Comparison of ENCODE assay signal across 10 mouse cellular contexts in the genomic region with DNA sequence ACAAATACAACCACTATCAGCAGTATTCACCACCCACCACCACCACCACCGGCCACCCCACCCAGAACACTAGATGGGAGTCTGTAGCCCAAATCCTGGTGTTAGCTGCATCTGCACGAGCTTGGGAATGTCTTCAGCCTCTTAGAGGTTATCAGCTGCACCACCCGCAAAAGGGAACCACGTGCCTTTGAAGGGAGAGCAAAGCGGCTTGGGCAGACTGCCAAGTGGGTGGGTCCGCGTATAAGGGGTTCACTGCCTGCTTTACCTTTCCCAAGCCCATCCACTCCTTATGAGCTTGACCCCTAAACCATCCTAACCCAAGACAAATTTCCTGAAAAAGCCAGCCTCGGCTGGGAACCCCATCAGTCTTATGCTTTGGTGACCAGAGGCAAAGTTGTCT.
DNase-seq lines count a peak whose midpoint lies in the region; ATAC-seq lines count a peak whose summit lies in the region.
"Had no signal": no experiment of that assay in that cellular context is flagged by ENCODE, and none has a peak within 500 bp of the region (broad histone marks: within the 10 kb centered on the region; RNA-seq: fewer than 3 reads in every experiment).

No protein-coding gene starts in this region.

- H3K36me3 ChIP-seq in heart, embryonic 12.5 days: no peaks in the 10 kb centered on the region
- no peaks in the 10 kb centered on the region for H3K36me3 ChIP-seq in heart, embryonic 16.5 days (ENCODE audit: control insufficient read depth, insufficient read depth)
- H3K36me3 ChIP-seq: liver, embryonic 15.5 days; neural tube, embryonic 13.5 days had no signal

- ATAC-seq in heart, embryonic 12.5 days (ENCODE audit: insufficient number of reproducible peaks, low FRiP score): no peak
- no peak for ATAC-seq in heart, embryonic 16.5 days (replicated peaks; ENCODE audit: extremely low read depth, insufficient read depth, low FRiP score)

- H3K9me3 ChIP-seq in heart, embryonic 12.5 days (replicated peaks): no peaks in the 10 kb centered on the region
- H3K9me3 ChIP-seq in heart, embryonic 16.5 days (replicated peaks; ENCODE audit: control insufficient read depth, low read length): no peaks in the 10 kb centered on the region
- H3K9me3 ChIP-seq: liver, embryonic 15.5 days; neural tube, embryonic 13.5 days had no signal

- no peak overlapping the region for H3K9ac ChIP-seq in heart, embryonic 12.5 days
- no peak overlapping the region for H3K9ac ChIP-seq in heart, embryonic 16.5 days (ENCODE audit: low read length)
- H3K9ac ChIP-seq: liver, embryonic 15.5 days; neural tube, embryonic 13.5 days had no signal

- WGBS in heart, embryonic 12.5 days: 26% methylated on average over 8 of the region's 8 CpGs
- 25% methylated on average over 8 of the region's 8 CpGs for WGBS in heart, embryonic 16.5 days

- peak overlapping the region; percentile 18; the same call in 1 of the 2 replicates for H3K4me2 ChIP-seq in heart, embryonic 12.5 days
- peak overlapping the region; percentile 22 for H3K4me2 ChIP-seq in heart, embryonic 16.5 days (ENCODE audit: low read depth, low read length)
- H3K4me2 ChIP-seq: liver, embryonic 15.5 days; neural tube, embryonic 13.5 days had no signal

- H3K27me3 ChIP-seq in heart, embryonic 12.5 days (replicated peaks): no peaks in the 10 kb centered on the region
- H3K27me3 ChIP-seq in heart, embryonic 16.5 days (ENCODE audit: control insufficient read depth, insufficient read depth, low read length): no peaks in the 10 kb centered on the region
- H3K27me3 ChIP-seq: liver, embryonic 15.5 days; neural tube, embryonic 13.5 days had no signal

- H3K4me1 ChIP-seq in heart, embryonic 12.5 days (replicated peaks): peaks cover 6% of the 10 kb centered on the region
- peaks cover 4% of the 10 kb centered on the region; the same call in 1 of the 2 replicates for H3K4me1 ChIP-seq in heart, embryonic 16.5 days (ENCODE audit: control insufficient read depth, insufficient read depth, low read length)
- H3K4me1 ChIP-seq: liver, embryonic 15.5 days had no signal

- H3K4me3 ChIP-seq in heart, embryonic 12.5 days: no peak overlapping the region
- no peak overlapping the region for H3K4me3 ChIP-seq in heart, embryonic 16.5 days (ENCODE audit: low read length)
- H3K4me3 ChIP-seq: liver, embryonic 15.5 days; neural tube, embryonic 13.5 days had no signal

- no peak for DNase-seq in heart, adult 11 months
- DNase-seq in retina, embryonic 14.5 days (ENCODE audit: low spot score): peak; percentile 13
- DNase-seq in retina, postnatal 1 day: no peak
- peak; percentile 19 for DNase-seq in testis, postnatal 14 days (ENCODE audit: low spot score)
- no peak for DNase-seq in spleen, postnatal 36 days (ENCODE audit: low spot score in 2 of 2)
- DNase-seq in layer of hippocampus, adult 9-10 months (ENCODE audit: low spot score): no peak

- H3K27ac ChIP-seq in heart, embryonic 12.5 days (ENCODE audit: poor library complexity, severe bottlenecking): no peak overlapping the region
- no peak overlapping the region for H3K27ac ChIP-seq in heart, embryonic 16.5 days (ENCODE audit: low read length)
- H3K27ac ChIP-seq: liver, embryonic 15.5 days; neural tube, embryonic 13.5 days had no signal

Comparison
In these comparisons a context has a peak if more than half of its experiments do, and no peak if none do; other contexts are left out.
1. DNase-seq: peak in retina, embryonic 14.5 days (single experiment) and testis, postnatal 14 days (single experiment); none in heart, adult 11 months (single experiment), retina, postnatal 1 day (single experiment), spleen, postnatal 36 days (0 of 2) and layer of hippocampus, adult 9-10 months (single experiment).